Mouse (Mus musculus) MEL (cell line): ENCODE measurements around the gene Cep170.

Experiments
- JUND ChIP-seq: IDR thresholded peaks from 2 replicates; pipeline ENCODE4 v1.6.1; 2011; ENCODE audit warnings: low read depth, mild to moderate bottlenecking, improper control_type of control experiment, low read length
- MYC ChIP-seq: IDR thresholded peaks from 2 replicates; pipeline ENCODE4 v1.6.1; 2011; ENCODE audit warnings: low read depth, mild to moderate bottlenecking, low read length, improper control_type of control experiment, moderate library complexity
- POLR2A ChIP-seq, 2 experiments: IDR thresholded peaks; 2 replicates each; pipeline ENCODE4 v1.6.1; 2011 to 2012; ENCODE audit warnings: low read length in 2 of 2, mild to moderate bottlenecking in 2 of 2, control low read depth in 1 of 2, improper control_type of control experiment in 1 of 2, low read depth in 1 of 2, moderate library complexity in 1 of 2; ENCODE audit not compliant: control insufficient read depth in 1 of 2, insufficient read depth in 1 of 2, poor library complexity in 1 of 2
- POLR2AphosphoS2 ChIP-seq: IDR thresholded peaks from 2 replicates; pipeline ENCODE4 v1.6.1; 2011; ENCODE audit warnings: low read length, improper control_type of control experiment
- RCOR1 ChIP-seq: IDR thresholded peaks from 2 replicates; pipeline ENCODE4 v1.6.1; 2012; ENCODE audit warnings: low read depth, mild to moderate bottlenecking, inconsistent platforms, low read length, improper control_type of control experiment
- ZMIZ1 ChIP-seq: IDR thresholded peaks from 2 replicates; pipeline ENCODE4 v1.6.1; 2012; ENCODE audit warnings: low read depth, mild to moderate bottlenecking, inconsistent platforms, low read length, improper control_type of control experiment, moderate library complexity

DNA sequence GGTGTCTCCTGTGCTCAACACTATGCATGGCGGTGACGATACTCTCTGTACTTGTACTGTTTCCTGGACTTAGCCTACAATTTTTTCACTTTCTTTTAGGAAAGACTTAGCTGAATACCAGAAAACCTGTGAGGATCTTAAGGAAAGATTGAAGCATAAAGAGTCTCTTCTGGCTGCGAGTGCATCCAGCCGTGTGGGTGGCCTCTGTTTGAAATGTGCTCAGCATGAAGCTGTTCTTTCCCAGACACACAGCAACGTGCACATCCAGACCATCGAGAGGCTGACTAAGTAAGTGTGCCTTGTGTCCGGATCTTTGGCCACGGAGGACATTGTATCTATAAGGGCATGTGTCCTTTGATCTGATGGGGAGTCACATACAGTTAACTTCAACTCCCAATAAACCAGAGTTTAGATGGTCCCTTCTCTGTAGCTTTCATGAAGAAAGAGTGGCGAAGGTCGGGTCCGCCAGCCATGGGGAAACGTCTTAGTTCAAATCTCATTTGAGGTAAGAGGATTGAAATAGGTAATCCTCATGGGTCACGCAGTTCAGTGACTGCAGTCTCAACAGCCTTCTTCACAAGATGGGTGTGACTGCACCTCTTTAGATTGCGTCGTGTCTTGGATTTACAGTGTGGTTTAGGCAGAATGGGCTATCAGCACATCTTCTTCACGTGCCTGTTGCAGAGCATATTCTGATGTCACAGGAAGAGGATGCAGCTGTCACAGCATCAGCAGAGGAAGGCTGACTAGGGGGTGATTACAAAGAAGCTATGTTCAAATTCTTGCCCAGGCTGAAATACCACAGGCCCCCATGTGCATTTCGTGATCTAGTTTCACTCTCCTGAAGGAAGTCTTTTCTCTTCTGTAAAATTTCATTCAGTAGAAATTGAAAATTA is 31.5 kb upstream of the Cep170 start:
- TF ChIP-seq ZMIZ1, result no peak
- no peak for TF ChIP-seq JUND
- TF ChIP-seq MYC, result no peak
- no peak for TF ChIP-seq POLR2AphosphoS2
- TF ChIP-seq POLR2A (IDR thresholded peaks at IDR 0.05; ENCODE audit: control insufficient read depth in 1 of 2, insufficient read depth in 1 of 2, low read depth in 1 of 2, low read length in 2 of 2, poor library complexity in 1 of 2), result no peak
- TF ChIP-seq RCOR1, result no peak
